Mouse (Mus musculus) MEL (cell line): ENCODE measurements around the gene Gpatch2l. TPM values are rescaled to one million over a fixed set of nuclear protein-coding genes. Genes with fewer than 3 reads are reported as not detected.

ENCODE experiments used
- DNase-seq: peaks from one replicate; pipeline ENCODE4 v3.0.0; 2011; ENCODE audit warnings: low read depth, low spot score
- H3K27ac ChIP-seq: 2 replicates; pipeline ENCODE4 v1.5.1; 2012; ENCODE audit warnings: low read depth, mild to moderate bottlenecking, control low read depth, low read length, moderate library complexity; ENCODE audit not compliant: control insufficient read depth
- H3K27me3 ChIP-seq, 2 experiments: fragments of 150-350 bp in 1 of 2; sonication (generic) in 1 of 2; 2 replicates each; pipeline ENCODE4 v1.6.1; 2012; ENCODE audit warnings: low read length in 2 of 2, mild to moderate bottlenecking in 2 of 2, improper control_type of control experiment in 1 of 2, moderate library complexity in 1 of 2; ENCODE audit not compliant: insufficient read depth in 2 of 2, control insufficient read depth in 1 of 2
- H3K36me3 ChIP-seq, 2 experiments: 2 replicates each; pipeline ENCODE4 v1.6.1; 2012 to 2014; ENCODE audit warnings: low read length in 2 of 2, improper control_type of control experiment in 1 of 2, inconsistent platforms in 1 of 2, mild to moderate bottlenecking in 1 of 2; ENCODE audit not compliant: insufficient read depth in 2 of 2, control insufficient read depth in 1 of 2
- H3K4me1 ChIP-seq, 2 experiments: fragments of 150-350 bp in 1 of 2; sonication (generic) in 1 of 2; 2 replicates each; pipeline ENCODE4 v1.6.1; 2012; ENCODE audit warnings: low read length in 2 of 2, improper control_type of control experiment in 1 of 2, mild to moderate bottlenecking in 1 of 2; ENCODE audit not compliant: insufficient read depth in 2 of 2, control insufficient read depth in 1 of 2
- H3K4me3 ChIP-seq, 2 experiments: fragments of 150-350 bp in 1 of 2; sonication (generic) in 1 of 2; 2 replicates each; pipeline ENCODE4 v1.5.1; 2012; ENCODE audit warnings: low read depth in 2 of 2, low read length in 2 of 2, mild to moderate bottlenecking in 2 of 2, moderate library complexity in 2 of 2, control low read depth in 1 of 2, improper control_type of control experiment in 1 of 2; ENCODE audit not compliant: control insufficient read depth in 1 of 2, insufficient read depth in 1 of 2
- H3K79me2 ChIP-seq: 2 replicates; pipeline ENCODE4 v1.6.1; 2012; ENCODE audit warnings: mild to moderate bottlenecking, low read length, moderate library complexity; ENCODE audit not compliant: control insufficient read depth, poor library complexity, insufficient read depth
- H3K9ac ChIP-seq: 2 replicates; pipeline ENCODE4 v1.6.1; 2012; ENCODE audit warnings: low read depth, mild to moderate bottlenecking, control low read depth, low read length, moderate library complexity; ENCODE audit not compliant: control insufficient read depth, poor library complexity, severe bottlenecking
- H3K9me3 ChIP-seq: fragments of 150-350 bp; sonication (generic); replicated peaks from 2 replicates; pipeline ENCODE4 v1.6.1; 2012; ENCODE audit warnings: mild to moderate bottlenecking, low read length, improper control_type of control experiment, moderate library complexity; ENCODE audit not compliant: insufficient read depth
- E2F4 ChIP-seq: IDR thresholded peaks from 2 replicates; pipeline ENCODE4 v1.6.1; 2011; ENCODE audit warnings: low read depth, low read length, improper control_type of control experiment, borderline replicate concordance
- ELF1 ChIP-seq: IDR thresholded peaks from 2 replicates; pipeline ENCODE4 v1.6.1; 2014; ENCODE audit warnings: low read depth, mild to moderate bottlenecking, inconsistent platforms, low read length, improper control_type of control experiment, moderate library complexity
- GABPA ChIP-seq: IDR thresholded peaks from 2 replicates; pipeline ENCODE4 v1.6.1; 2012; ENCODE audit warnings: low read depth, mild to moderate bottlenecking, inconsistent platforms, low read length, improper control_type of control experiment, moderate library complexity
- GATA1 ChIP-seq: IDR thresholded peaks from 2 replicates; pipeline ENCODE4 v1.6.1; 2011; ENCODE audit warnings: low read depth, low read length, improper control_type of control experiment
- MAFK ChIP-seq: IDR thresholded peaks from 2 replicates; pipeline ENCODE4 v1.6.1; 2011; ENCODE audit warnings: low read depth, mild to moderate bottlenecking, low read length, improper control_type of control experiment, borderline replicate concordance
- MAZ ChIP-seq: IDR thresholded peaks from 2 replicates; pipeline ENCODE4 v1.6.1; 2012; ENCODE audit warnings: low read depth, mild to moderate bottlenecking, inconsistent platforms, low read length, improper control_type of control experiment
- MXI1 ChIP-seq: IDR thresholded peaks from 2 replicates; pipeline ENCODE4 v1.6.1; 2011; ENCODE audit warnings: mild to moderate bottlenecking, low read depth, low read length, improper control_type of control experiment
- MYB ChIP-seq: IDR thresholded peaks from 2 replicates; pipeline ENCODE4 v1.6.1; 2011; ENCODE audit warnings: mild to moderate bottlenecking, low read depth, low read length, improper control_type of control experiment
- NELFE ChIP-seq: IDR thresholded peaks from 2 replicates; pipeline ENCODE4 v1.6.1; 2011; ENCODE audit warnings: low read depth, low read length, improper control_type of control experiment
- NRF1 ChIP-seq: IDR thresholded peaks from 2 replicates; pipeline ENCODE4 v1.6.1; 2014; ENCODE audit warnings: low read depth, mild to moderate bottlenecking, inconsistent platforms, low read length, improper control_type of control experiment, moderate library complexity; ENCODE audit not compliant: poor library complexity, insufficient read depth, severe bottlenecking
- POLR2AphosphoS2 ChIP-seq: IDR thresholded peaks from 2 replicates; pipeline ENCODE4 v1.6.1; 2011; ENCODE audit warnings: low read length, improper control_type of control experiment
- RAD21 ChIP-seq: IDR thresholded peaks from 2 replicates; pipeline ENCODE4 v1.6.1; 2011; ENCODE audit warnings: mild to moderate bottlenecking, low read depth, low read length, improper control_type of control experiment
- RCOR1 ChIP-seq: IDR thresholded peaks from 2 replicates; pipeline ENCODE4 v1.6.1; 2012; ENCODE audit warnings: low read depth, mild to moderate bottlenecking, inconsistent platforms, low read length, improper control_type of control experiment
- SIN3A ChIP-seq: IDR thresholded peaks from 2 replicates; pipeline ENCODE4 v1.6.1; 2012; ENCODE audit warnings: low read length, improper control_type of control experiment, inconsistent platforms
- SMC3 ChIP-seq: IDR thresholded peaks from 2 replicates; pipeline ENCODE4 v1.6.1; 2011; ENCODE audit warnings: low read depth, low read length, improper control_type of control experiment
- TAL1 ChIP-seq: IDR thresholded peaks from 2 replicates; pipeline ENCODE4 v1.6.1; 2012; ENCODE audit warnings: mild to moderate bottlenecking, inconsistent platforms, low read length, moderate library complexity, mixed read lengths
- TCF12 ChIP-seq: IDR thresholded peaks from 2 replicates; pipeline ENCODE4 v1.6.1; 2014; ENCODE audit warnings: low read depth, mild to moderate bottlenecking, inconsistent platforms, low read length, improper control_type of control experiment, moderate library complexity
- ZC3H11A ChIP-seq: IDR thresholded peaks from 2 replicates; pipeline ENCODE4 v1.6.1; 2012; ENCODE audit warnings: low read depth, mild to moderate bottlenecking, inconsistent platforms, low read length, improper control_type of control experiment
- ZKSCAN1 ChIP-seq: IDR thresholded peaks from 2 replicates; pipeline ENCODE4 v1.6.1; 2012; ENCODE audit warnings: low read depth, mild to moderate bottlenecking, inconsistent platforms, low read length, improper control_type of control experiment, moderate library complexity
- ZMIZ1 ChIP-seq: IDR thresholded peaks from 2 replicates; pipeline ENCODE4 v1.6.1; 2012; ENCODE audit warnings: low read depth, mild to moderate bottlenecking, inconsistent platforms, low read length, improper control_type of control experiment, moderate library complexity
- ZNF384 ChIP-seq: IDR thresholded peaks from 2 replicates; pipeline ENCODE4 v1.6.1; 2012; ENCODE audit warnings: low read depth, mild to moderate bottlenecking, inconsistent platforms, low read length, improper control_type of control experiment
- polyA plus RNA-seq, 2 experiments: library from polyadenylated mRNA; stranded (reverse) in 1 of 2; unstranded in 1 of 2; fragments of >175 nt in 1 of 2; fragments of >200 nt in 1 of 2; gene quantifications; 2 replicates each; pipeline versions ENCODE4 v1.2.1 to v1.2.4; 2012; ENCODE audit warnings: low replicate concordance in 2 of 2, low read depth in 1 of 2; ENCODE audit not compliant: insufficient read length in 2 of 2, insufficient read depth in 1 of 2, missing spikeins in 1 of 2
- total RNA-seq: library from RNA; depleted of rRNA; stranded (reverse); fragments of 300-350 nt; gene quantifications from 2 replicates; pipeline ENCODE4 v1.2.3, GENCODE M21; 2012

Gene Gpatch2l
- total and polyA plus RNA-seq, 3 experiments, result 15.5 to 50.5 (median 18.6) TPM

- TF ChIP-seq GABPA, result no peak
Observed at GRCm38 (mm10) chr12:86276463-86276862, 34.8 kb downstream of the Gpatch2l start (continued).

GRCm38 (mm10) chr12:86276895-86277294 is 35.2 kb downstream of the Gpatch2l start:
- DNase-seq, result no peak
- Histone ChIP-seq H3K9ac (no peak overlapping the region), H3K79me2 (no peaks in the 10 kb centered on the region), H3K9me3 (no peaks in the 10 kb centered on the region), H3K4me1 (no peaks in the 10 kb centered on the region), H3K27me3 (no peaks in the 10 kb centered on the region), H3K4me3 (no peak overlapping the region), H3K36me3 (peaks cover 0 to 4% of the 10 kb centered on the region in 2 experiments; a peak in 2 of 4 replicates), H3K27ac (no peak overlapping the region)
- no peak for TF ChIP-seq GABPA
- TF ChIP-seq MAZ, result no peak
- TF ChIP-seq ELF1, result no peak
- TF ChIP-seq ZC3H11A, result no peak
- no peak for TF ChIP-seq TAL1
- TF ChIP-seq POLR2AphosphoS2, result no peak
- no peak for TF ChIP-seq MYB
- no peak for TF ChIP-seq E2F4
- TF ChIP-seq SMC3, result no peak
- TF ChIP-seq ZKSCAN1, result no peak
- TF ChIP-seq ZMIZ1, result no peak
- TF ChIP-seq MAFK, result no peak
- no peak for TF ChIP-seq RCOR1
- TF ChIP-seq ZNF384, result no peak
- TF ChIP-seq NELFE, result no peak

DNA sequence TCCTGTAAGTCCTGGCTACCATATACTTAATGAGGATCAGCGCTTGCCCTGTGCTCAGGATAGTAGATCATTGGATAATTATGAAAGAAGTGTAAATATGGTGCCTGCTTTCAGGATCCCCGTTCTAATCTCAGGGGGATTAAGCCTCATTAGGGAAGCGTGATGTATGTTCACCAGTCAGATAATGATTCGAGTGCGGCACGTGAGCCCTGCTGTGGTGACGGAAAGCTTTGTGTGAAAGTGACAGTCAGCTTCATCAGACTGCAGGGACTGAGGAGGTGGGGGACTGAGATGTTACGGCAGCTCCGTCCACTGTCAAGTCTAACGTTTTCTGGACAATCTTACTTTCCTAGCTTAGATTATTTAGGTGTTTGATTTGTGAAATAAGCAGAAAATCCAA is 38.3 kb downstream of the Gpatch2l start:
- H3K36me3 ChIP-seq, result peaks cover 0 to 6% of the 10 kb centered on the region in 2 experiments; a peak in 2 of 4 replicates
- H3K27me3 ChIP-seq, result no peaks in the 10 kb centered on the region
- H3K9me3 ChIP-seq, result no peaks in the 10 kb centered on the region
- H3K4me1 ChIP-seq, result no peaks in the 10 kb centered on the region
- no peaks in the 10 kb centered on the region for H3K79me2 ChIP-seq
- H3K4me3 ChIP-seq, result no peak overlapping the region
- H3K27ac ChIP-seq, result no peak overlapping the region
- H3K9ac ChIP-seq, result no peak overlapping the region
- no peak for DNase-seq
- TF ChIP-seq TCF12, result no peak
- TF ChIP-seq ZNF384, result no peak
- no peak for TF ChIP-seq SIN3A
- TF ChIP-seq ZC3H11A, result no peak
- no peak for TF ChIP-seq ZMIZ1
- TF ChIP-seq GATA1, result no peak
- TF ChIP-seq MXI1, result no peak
- no peak for TF ChIP-seq ZKSCAN1
- TF ChIP-seq RAD21, result no peak
- no peak for TF ChIP-seq NRF1
- TF ChIP-seq POLR2AphosphoS2, result no peak
